Comparison of ENCODE assay signal across 29 mouse cellular contexts in the genomic region with DNA sequence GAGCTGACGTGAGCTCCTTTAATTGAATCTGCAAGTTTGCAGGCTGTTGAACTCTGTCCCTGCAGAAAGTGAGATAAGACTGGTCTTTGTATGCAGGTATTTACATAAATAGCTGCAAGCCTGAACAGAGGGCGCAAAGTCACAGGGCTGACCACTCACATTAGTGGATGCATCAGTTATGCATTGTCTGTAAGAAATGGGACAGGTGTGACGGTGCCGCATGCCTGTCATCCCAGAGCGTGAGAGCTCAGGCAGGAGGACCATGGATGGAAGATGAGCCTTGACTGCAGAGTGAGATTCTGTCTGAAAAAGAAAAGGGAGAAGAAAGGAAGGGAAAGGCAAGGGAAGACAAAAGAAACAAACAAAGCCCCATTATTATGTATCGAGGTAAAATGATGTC. TPM values are rescaled to one million over a fixed set of nuclear protein-coding genes. Genes with fewer than 3 reads are reported as not detected.
"Had no signal": no experiment of that assay in that cellular context is flagged by ENCODE, and none has a peak within 500 bp of the region (broad histone marks: within the 10 kb centered on the region; RNA-seq: fewer than 3 reads in every experiment).

No protein-coding gene starts in this region.

- DNase-seq: forebrain, postnatal 0 days; gastrocnemius, postnatal 10 days; gastrocnemius, postnatal 36 days; heart, adult 18-20 months; heart, postnatal 14 days; heart, postnatal 36 days; kidney, adult 11 months; kidney, adult 2 months; kidney, adult 9 months; kidney, postnatal 14 days; kidney, postnatal 36 days; liver had no signal

- H3K27ac ChIP-seq: heart, embryonic 10.5 days; heart, embryonic 13.5 days; heart, embryonic 15.5 days; hindbrain, embryonic 13.5 days; hindbrain, embryonic 15.5 days; hindbrain, postnatal 0 days; kidney, embryonic 15.5 days; kidney, postnatal 0 days; left cerebral cortex, adult 2 months; limb, embryonic 10.5 days; limb, embryonic 12.5 days had no signal

- H3K4me2 ChIP-seq: heart, embryonic 13.5 days; heart, embryonic 15.5 days; hindbrain, embryonic 13.5 days; hindbrain, embryonic 15.5 days; kidney, embryonic 15.5 days; limb, embryonic 12.5 days had no signal

- H3K36me3 ChIP-seq: heart, embryonic 10.5 days; heart, embryonic 13.5 days; heart, embryonic 15.5 days; hindbrain, embryonic 13.5 days; hindbrain, embryonic 15.5 days; kidney, embryonic 15.5 days; limb, embryonic 10.5 days; limb, embryonic 12.5 days had no signal

- H3K4me3 ChIP-seq: heart, embryonic 10.5 days; heart, embryonic 13.5 days; heart, embryonic 15.5 days; hindbrain, embryonic 13.5 days; hindbrain, embryonic 15.5 days; kidney, embryonic 15.5 days; left cerebral cortex, adult 2 months; limb, embryonic 10.5 days; limb, embryonic 12.5 days had no signal

- H3K27me3 ChIP-seq: heart, embryonic 13.5 days; heart, embryonic 15.5 days; hindbrain, embryonic 15.5 days; kidney, embryonic 15.5 days; limb, embryonic 12.5 days had no signal

- H3K9ac ChIP-seq: forebrain, postnatal 0 days; heart, embryonic 13.5 days; heart, embryonic 15.5 days; hindbrain, embryonic 13.5 days; hindbrain, embryonic 15.5 days; kidney, embryonic 15.5 days; limb, embryonic 12.5 days had no signal

- H3K4me1 ChIP-seq: heart, embryonic 10.5 days; heart, embryonic 13.5 days; heart, embryonic 15.5 days; hindbrain, embryonic 13.5 days; hindbrain, embryonic 15.5 days; kidney, embryonic 15.5 days had no signal

- H3K9me3 ChIP-seq: heart, embryonic 10.5 days; heart, embryonic 13.5 days; heart, embryonic 15.5 days; hindbrain, embryonic 13.5 days; hindbrain, embryonic 15.5 days; kidney, embryonic 15.5 days; limb, embryonic 10.5 days; limb, embryonic 12.5 days had no signal

- ATAC-seq: forebrain, postnatal 0 days; hindbrain, postnatal 0 days; intestine, embryonic 16.5 days had no signal

RNA-seq across cellular contexts. Expression of a gene that starts 36.2 kb away (rescaled TPM):
- total RNA-seq: heart, adult 18-20 months; heart, postnatal 14 days; heart, postnatal 36 days; hematopoietic stem cell, adult 5-6 weeks had no signal
- polyA plus RNA-seq: heart, embryonic 10.5 days; heart, embryonic 13.5 days; heart, postnatal 0 days; hindbrain, embryonic 11.5 days; kidney, embryonic 15.5 days; kidney, postnatal 0 days; large intestine, adult 2 months; limb, embryonic 10.5 days had no signal

RNA-seq across cellular contexts. Expression of a gene that starts 56.6 kb away (rescaled TPM):
- total RNA-seq: heart, postnatal 14 days; heart, postnatal 36 days; hematopoietic stem cell, adult 5-6 weeks had no signal
- polyA plus RNA-seq: gonadal fat pad, adult 2 months had no signal
